Mouse (Mus musculus) MN1 (cell line): ENCODE results near the gene Ice2.
A peak's percentile ranks its signal among the peaks of the same experiment; 100 is the strongest.

Experiments
- DNase-seq: peaks from one replicate; pipeline ENCODE4 v3.0.0-alpha.2; 2016; ENCODE audit warnings: low spot score

Gene Ice2

GRCm38 (mm10) chr9:69404671-69405070, 7.0 kb downstream of the Ice2 start:
- peak; percentile 69 for DNase-seq

- peak; percentile 33 for DNase-seq
These were observed 21.8 kb downstream of the Ice2 start for GRCm38 (mm10) chr9:69419476-69419875.

GRCm38 (mm10) chr9:69430531-69430930, 32.8 kb downstream of the Ice2 start:
- no peak for DNase-seq

GRCm38 (mm10) chr9:69431863-69432555, 34.3 kb downstream of the Ice2 start:
- DNase-seq: peak; percentile 39

GRCm38 (mm10) chr9:69435194-69435593, 37.5 kb downstream of the Ice2 start:
- DNase-seq: no peak

GRCm38 (mm10) chr9:69435662-69436061, 38.0 kb downstream of the Ice2 start:
- DNase-seq: no peak

- DNase-seq: no peak
These were observed 42.2 kb downstream of the Ice2 start for GRCm38 (mm10) chr9:69439805-69440357.

- no peak for DNase-seq
These were observed 44.8 kb downstream of the Ice2 start for GRCm38 (mm10) chr9:69442471-69443038.

GRCm38 (mm10) chr9:69443203-69443602, 45.5 kb downstream of the Ice2 start:
- DNase-seq: peak; percentile 76

GRCm38 (mm10) chr9:69448801-69449200, 51.1 kb downstream of the Ice2 start:
- no peak for DNase-seq

GRCm38 (mm10) chr9:69450636-69451035, 52.9 kb downstream of the Ice2 start:
- DNase-seq: no peak

GRCm38 (mm10) chr9:69451886-69452810, 54.4 kb downstream of the Ice2 start:
- no peak for DNase-seq

- DNase-seq: peak; percentile 88
These were observed 55.6 kb downstream of the Ice2 start, which contains the start of gene Anxa2 for GRCm38 (mm10) chr9:69453066-69453900. Anxa2 (plus strand) TSS chr9:69453620.

- no peak for DNase-seq
These were observed 56.4 kb downstream of the Ice2 start for GRCm38 (mm10) chr9:69453901-69454666.

GRCm38 (mm10) chr9:69454691-69455090, 57.0 kb downstream of the Ice2 start:
- DNase-seq: no peak

GRCm38 (mm10) chr9:69455391-69455790, 57.7 kb downstream of the Ice2 start:
- no peak for DNase-seq

GRCm38 (mm10) chr9:69456406-69457075, 58.8 kb downstream of the Ice2 start:
- DNase-seq: no peak

- no peak for DNase-seq
These were observed 59.4 kb downstream of the Ice2 start for GRCm38 (mm10) chr9:69457143-69457542.

- DNase-seq: peak; percentile 77
These were observed 60.3 kb downstream of the Ice2 start for GRCm38 (mm10) chr9:69457747-69458625.
